Mouse (Mus musculus) C2C12 (cell line): Measurements from ENCODE around the gene Ttyh2. TPM values are rescaled to one million over a fixed set of nuclear protein-coding genes. Genes with fewer than 3 reads are reported as not detected.

ENCODE experiments used
- H3K27me3 ChIP-seq: one replicate; pipeline ENCODE4 v1.6.1; 2011; ENCODE audit not compliant: control insufficient read depth, insufficient read depth, insufficient read length
- H3K36me3 ChIP-seq: one replicate; pipeline ENCODE4 v1.6.1; 2011; ENCODE audit not compliant: control insufficient read depth, insufficient read depth
- H3K4me3 ChIP-seq: one replicate; pipeline ENCODE4 v1.5.1; 2011; ENCODE audit warnings: mild to moderate bottlenecking, control low read depth; ENCODE audit not compliant: poor library complexity, insufficient read depth, severe bottlenecking
- H3K79me2 ChIP-seq: one replicate; pipeline ENCODE4 v1.6.1; 2011; ENCODE audit not compliant: control insufficient read depth, insufficient read depth
- H3K79me3 ChIP-seq: one replicate; pipeline ENCODE4 v1.6.1; 2011; ENCODE audit warnings: low read depth, control low read depth
- H3ac ChIP-seq: one replicate; pipeline ENCODE3; 2011; ENCODE audit warnings: low read depth; ENCODE audit not compliant: control insufficient read depth, insufficient read length
- CEBPB ChIP-seq: IDR thresholded peaks from one replicate; pipeline ENCODE4 v1.6.1; 2011; ENCODE audit warnings: low read depth, mild to moderate bottlenecking, control low read depth, moderate library complexity
- CTCF ChIP-seq: IDR thresholded peaks from one replicate; pipeline ENCODE4 v1.5.1; 2011; ENCODE audit not compliant: control insufficient read depth, insufficient read depth, insufficient read length
- FOSL1 ChIP-seq: IDR thresholded peaks from one replicate; pipeline ENCODE4 v1.8.0; 2011; ENCODE audit warnings: mild to moderate bottlenecking, low read length; ENCODE audit not compliant: poor library complexity, insufficient read depth, severe bottlenecking
- MAX ChIP-seq: IDR thresholded peaks from one replicate; pipeline ENCODE4 v1.6.1; 2011; ENCODE audit warnings: mild to moderate bottlenecking, control low read depth
- MYOD1 ChIP-seq: IDR thresholded peaks from one replicate; pipeline ENCODE4 v1.6.1; 2011; ENCODE audit warnings: low read depth; ENCODE audit not compliant: control insufficient read depth, insufficient read length
- MYOG ChIP-seq: IDR thresholded peaks from one replicate; pipeline ENCODE4 v1.6.1; 2011; ENCODE audit not compliant: control insufficient read depth, insufficient read length; ENCODE audit errors: extremely low read depth
- USF1 ChIP-seq: IDR thresholded peaks from one replicate; pipeline ENCODE4 v1.6.1; 2011; ENCODE audit warnings: low read depth, mild to moderate bottlenecking, control low read depth, moderate library complexity
- polyA plus RNA-seq: library from polyadenylated mRNA; unstranded; fragments of >200 nt; fragmentation: generic; extraction: Trizol; gene quantifications from one replicate; pipeline ENCODE4 v1.2.1, GENCODE M21; 2012; ENCODE audit warnings: missing spikeins

Ttyh2 gene
- polyA plus RNA-seq, 1 experiment, result 20.1 TPM

DNA sequence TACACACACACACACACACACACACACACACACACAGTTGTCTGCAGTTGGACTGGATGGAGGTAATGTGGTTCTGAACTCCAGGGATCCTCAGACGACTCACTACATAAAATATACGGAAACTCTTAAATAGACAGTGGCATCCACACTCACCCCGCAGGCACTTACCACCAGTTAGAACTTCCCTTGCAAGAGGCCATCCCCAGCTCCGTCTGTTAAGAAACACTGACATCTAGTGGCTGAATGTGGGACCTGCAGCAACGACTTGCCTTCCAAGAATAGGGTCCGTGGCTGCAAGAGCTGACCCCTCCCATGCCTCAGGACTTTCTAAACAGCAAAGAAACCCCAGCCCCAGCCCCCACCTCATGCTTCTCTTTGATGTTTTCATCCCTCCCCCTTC lies 38.9 kb upstream of the Ttyh2 start:
- H3K79me2 ChIP-seq, result no peaks in the 10 kb centered on the region
- no peaks in the 10 kb centered on the region for H3K36me3 ChIP-seq
- TF ChIP-seq MYOD1 (no peak), CEBPB (no peak), CTCF (peak; percentile 85)
- no peaks in the 10 kb centered on the region for H3K79me3 ChIP-seq
- no peak overlapping the region for H3ac ChIP-seq
- no peak overlapping the region for H3K4me3 ChIP-seq
- peaks cover 37% of the 10 kb centered on the region for H3K27me3 ChIP-seq

DNA sequence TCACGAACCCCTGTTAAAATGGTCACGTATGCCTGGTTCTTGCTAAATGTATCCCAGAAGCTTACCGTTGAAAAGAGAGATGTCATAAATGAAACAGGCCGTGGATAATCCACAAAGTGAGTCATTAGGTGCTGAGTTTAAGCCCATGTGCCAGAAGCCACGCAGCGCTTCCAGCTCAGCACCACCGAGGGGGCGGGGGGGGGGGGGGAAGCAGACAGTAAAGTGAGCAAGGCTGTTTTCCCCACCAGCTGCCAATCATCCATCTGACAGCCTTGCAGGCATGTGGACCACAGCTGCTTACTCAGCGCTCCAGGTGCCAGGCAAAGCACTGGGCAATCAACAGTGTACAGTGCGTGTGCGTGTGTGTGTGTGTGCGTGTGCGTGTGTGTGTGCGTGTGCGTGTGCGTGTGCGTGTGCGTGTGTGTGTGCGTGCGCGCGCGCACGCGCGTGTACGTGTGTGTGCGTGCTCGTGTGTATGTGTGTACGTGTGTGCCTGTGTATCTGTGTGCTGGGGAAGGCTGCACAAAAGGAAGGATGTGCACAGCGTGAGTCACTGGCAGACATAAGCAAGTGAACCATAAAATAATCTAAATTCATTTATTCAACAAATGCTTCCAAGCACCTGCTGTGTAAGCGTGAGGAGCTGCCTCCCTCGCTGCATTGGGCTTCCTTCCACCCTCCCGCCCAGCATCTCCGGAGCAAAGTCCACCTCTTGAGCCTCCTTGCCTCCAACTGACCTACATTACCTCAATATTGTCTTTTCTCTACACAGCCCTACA lies 38.3 kb upstream of the Ttyh2 start:
- Histone ChIP-seq H3ac (no peak overlapping the region), H3K27me3 (peaks cover 37% of the 10 kb centered on the region), H3K79me3 (no peaks in the 10 kb centered on the region), H3K79me2 (no peaks in the 10 kb centered on the region), H3K4me3 (no peak overlapping the region), H3K36me3 (no peaks in the 10 kb centered on the region)
- no peak for TF ChIP-seq FOSL1
- no peak for TF ChIP-seq MYOD1
- no peak for TF ChIP-seq MAX
- no peak for TF ChIP-seq MYOG
- TF ChIP-seq USF1, result no peak
- TF ChIP-seq CTCF, result no peak
- no peak for TF ChIP-seq CEBPB

- Histone ChIP-seq H3K27me3 (peaks cover 32% of the 10 kb centered on the region), H3K4me3 (no peak overlapping the region), H3K79me3 (no peaks in the 10 kb centered on the region), H3K36me3 (no peaks in the 10 kb centered on the region), H3K79me2 (no peaks in the 10 kb centered on the region), H3ac (no peak overlapping the region)
- TF ChIP-seq MYOD1 (no peak), MYOG (no peak), CTCF (no peak), FOSL1 (no peak), MAX (no peak), CEBPB (no peak), USF1 (no peak)
Measured at GRCm38 (mm10) chr11:114638647-114639290, 36.5 kb upstream of the Ttyh2 start.

DNA sequence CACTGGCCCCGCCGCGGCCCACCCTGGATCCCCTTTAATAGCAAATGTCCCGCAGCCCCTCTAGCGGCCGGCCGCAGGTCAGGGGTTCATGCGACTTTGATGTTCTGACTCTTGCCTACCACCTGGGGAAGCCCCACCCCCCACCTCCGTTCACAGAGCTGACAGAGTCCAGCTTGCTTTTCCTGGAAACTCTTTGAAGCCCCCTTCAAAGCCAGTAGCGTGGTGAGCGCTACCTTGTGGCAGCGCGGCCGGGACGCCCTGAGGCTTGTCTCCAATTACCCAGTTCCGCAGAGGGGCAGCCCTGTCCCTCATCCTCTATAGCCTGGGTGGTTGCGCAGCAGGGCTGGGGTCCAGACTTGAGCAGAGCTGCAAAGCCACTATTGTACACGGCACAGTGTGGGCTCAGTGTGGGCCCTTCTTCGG lies 35.5 kb upstream of the Ttyh2 start:
- TF ChIP-seq MAX (no peak), USF1 (no peak), FOSL1 (no peak), CEBPB (no peak), MYOD1 (no peak), MYOG (no peak), CTCF (no peak)
- no peaks in the 10 kb centered on the region for H3K79me2 ChIP-seq
- no peaks in the 10 kb centered on the region for H3K79me3 ChIP-seq
- H3K36me3 ChIP-seq, result no peaks in the 10 kb centered on the region
- H3K27me3 ChIP-seq, result peaks cover 32% of the 10 kb centered on the region
- H3K4me3 ChIP-seq, result no peak overlapping the region
- no peak overlapping the region for H3ac ChIP-seq

DNA sequence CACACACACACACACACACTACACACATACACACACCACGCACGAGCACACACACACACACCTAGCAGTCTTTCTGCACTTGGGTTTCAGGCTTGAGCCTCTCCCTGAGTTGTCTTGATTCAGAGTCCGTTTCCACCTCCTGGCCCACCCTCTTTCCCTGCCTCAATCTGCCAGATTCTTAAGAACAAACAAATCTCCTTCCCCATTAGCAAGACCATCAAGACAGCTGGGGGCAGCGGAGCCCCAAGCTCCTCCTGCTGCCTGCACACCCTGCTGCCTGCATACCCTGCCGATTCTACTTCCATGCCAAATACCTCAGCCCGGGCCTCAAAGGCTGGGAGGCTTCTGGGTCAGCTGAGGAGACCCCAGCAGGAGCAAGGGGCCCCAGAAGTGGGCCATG lies 34.6 kb upstream of the Ttyh2 start:
- no peaks in the 10 kb centered on the region for H3K36me3 ChIP-seq
- H3K79me3 ChIP-seq, result no peaks in the 10 kb centered on the region
- TF ChIP-seq MAX (no peak), FOSL1 (no peak), MYOD1 (no peak), CEBPB (no peak), USF1 (no peak), MYOG (no peak), CTCF (no peak)

GRCm38 (mm10) chr11:114641136-114641535 lies 34.1 kb upstream of the Ttyh2 start:
- Histone ChIP-seq H3K4me3 (no peak overlapping the region), H3K79me2 (no peaks in the 10 kb centered on the region), H3K36me3 (no peaks in the 10 kb centered on the region), H3ac (no peak overlapping the region), H3K27me3 (peaks cover 29% of the 10 kb centered on the region), H3K79me3 (no peaks in the 10 kb centered on the region)
- no peak for TF ChIP-seq FOSL1
- TF ChIP-seq USF1, result no peak
- no peak for TF ChIP-seq MAX
- no peak for TF ChIP-seq MYOG
- TF ChIP-seq MYOD1, result no peak
- no peak for TF ChIP-seq CTCF
- TF ChIP-seq CEBPB, result no peak

More for the DNA sequence above, 34.6 kb upstream of the Ttyh2 start:
- H3K4me3 ChIP-seq, result no peak overlapping the region
- no peak overlapping the region for H3ac ChIP-seq
- H3K79me2 ChIP-seq, result no peaks in the 10 kb centered on the region
- peaks cover 31% of the 10 kb centered on the region for H3K27me3 ChIP-seq
